Mouse (Mus musculus) forebrain, embryonic 15.5 days (tissue): ENCODE data around the gene Olfr996. TPM values are rescaled to one million over a fixed set of nuclear protein-coding genes. Genes with fewer than 3 reads are reported as not detected.
A peak's percentile ranks its signal among the peaks of the same experiment; 100 is the strongest.
"Not testable (repeated sequence)": the region's sequence is repeated elsewhere in the genome, so short reads cannot be mapped to it uniquely, and the experiment has no call there.

ENCODE experiments used
- ATAC-seq: fragments of 200-750 bp; cut with Nextera tagmentation; replicated peaks from 2 replicates; pipeline ENCODE4 v1.8.0; 2017; ENCODE audit warnings: mild to moderate bottlenecking, moderate TSS enrichment, moderate library complexity
- H3K27ac ChIP-seq: fragments of 300-500 bp; sonication (generic); replicated peaks from 2 replicates; pipeline ENCODE4 v1.5.1; 2015; ENCODE audit warnings: mild to moderate bottlenecking, inconsistent platforms
- H3K27me3 ChIP-seq: fragments of 300-500 bp; sonication (generic); 2 replicates; pipeline ENCODE4 v1.6.1; 2015; ENCODE audit warnings: inconsistent platforms
- H3K36me3 ChIP-seq: fragments of 300-500 bp; sonication (generic); 2 replicates; pipeline ENCODE4 v1.6.1; 2015; ENCODE audit warnings: mild to moderate bottlenecking, inconsistent platforms
- H3K4me1 ChIP-seq: fragments of 300-500 bp; sonication (generic); 2 replicates; pipeline ENCODE4 v1.6.1; 2015; ENCODE audit warnings: inconsistent platforms
- H3K4me2 ChIP-seq: fragments of 300-500 bp; sonication (generic); replicated peaks from 2 replicates; pipeline ENCODE4 v1.6.1; 2015; ENCODE audit warnings: mild to moderate bottlenecking, inconsistent platforms
- H3K4me3 ChIP-seq: fragments of 300-500 bp; sonication (generic); 2 replicates; pipeline ENCODE4 v1.5.1; 2015; ENCODE audit warnings: mild to moderate bottlenecking, inconsistent platforms
- H3K9ac ChIP-seq: fragments of 300-500 bp; sonication (generic); replicated peaks from 2 replicates; pipeline ENCODE4 v1.6.1; 2015; ENCODE audit warnings: mild to moderate bottlenecking, inconsistent platforms
- H3K9me3 ChIP-seq: fragments of 300-500 bp; sonication (generic); 2 replicates; pipeline ENCODE4 v1.6.1; 2016; ENCODE audit warnings: inconsistent platforms
- WGBS: fragments of 180-500 bp; shearing (Covaris S2); methylation state at CpG from one replicate; pipeline ENCODE4 v1.1.7; 2015; ENCODE audit warnings: mixed read lengths; 5-methylcytosine and 5-hydroxymethylcytosine counted together
- polyA plus RNA-seq: library from polyadenylated mRNA; unstranded; fragments of >200 nt; fragmentation: Nextera tagmentation; extraction: Ambion mirVana; gene quantifications from 2 replicates; pipeline ENCODE4 v1.2.1, GENCODE M21; 2015

Olfr996 gene
- not detected in 2 replicates for polyA plus RNA-seq

GRCm38 (mm10) chr2:85578915-85579314 is at the start of gene Olfr996:
TSS of gene Olfr996 (plus strand) at chr2:85579215.
- no peak within 1 kb of the TSS for H3K27ac ChIP-seq
- ATAC-seq, result no peak
- H3K9ac ChIP-seq, result no peak within 1 kb of the TSS
- H3K4me1 ChIP-seq, result no peaks in the 10 kb centered on the region
- H3K4me2 ChIP-seq, result no peak within 1 kb of the TSS
- H3K27me3 ChIP-seq, result no peaks in the 10 kb centered on the region
- no peak within 1 kb of the TSS for H3K4me3 ChIP-seq
- H3K9me3 ChIP-seq, result no peaks in the 10 kb centered on the region
- H3K36me3 ChIP-seq, result no peaks in the 10 kb centered on the region

GRCm38 (mm10) chr2:85532082-85532778 is 46.8 kb upstream of the Olfr996 start:
- WGBS, result 80% methylated on average over 2 of the region's 2 CpGs
- no peaks in the 10 kb centered on the region for H3K9me3 ChIP-seq
- no peaks in the 10 kb centered on the region for H3K4me1 ChIP-seq
- no peaks in the 10 kb centered on the region for H3K36me3 ChIP-seq
- H3K27me3 ChIP-seq, result no peaks in the 10 kb centered on the region
- no peak overlapping the region for H3K9ac ChIP-seq
- H3K4me3 ChIP-seq, result no peak overlapping the region
- no peak for ATAC-seq
- no peak overlapping the region for H3K4me2 ChIP-seq
- H3K27ac ChIP-seq, result no peak overlapping the region

DNA sequence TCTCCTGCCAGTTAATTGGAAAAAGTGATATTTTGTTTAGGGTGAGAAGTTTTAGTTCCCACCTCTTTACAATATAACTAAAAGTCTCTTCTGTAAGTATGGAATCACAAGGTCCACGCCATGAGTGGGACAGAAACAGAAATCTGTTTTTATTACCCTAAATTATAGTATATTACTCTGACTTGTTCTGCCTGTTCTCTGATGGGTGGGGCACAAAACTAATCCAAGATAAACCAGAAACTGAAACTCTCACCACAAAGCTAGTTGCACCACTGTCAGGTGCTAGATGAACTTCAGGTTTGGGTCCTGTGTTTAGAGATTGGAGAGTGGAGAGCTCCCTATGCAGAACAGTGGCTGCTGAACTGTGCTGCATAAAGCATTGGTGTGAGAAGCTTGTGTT is 45.1 kb upstream of the Olfr996 start:
- no peaks in the 10 kb centered on the region for H3K9me3 ChIP-seq
- no peak overlapping the region for H3K4me2 ChIP-seq
- H3K27me3 ChIP-seq, result no peaks in the 10 kb centered on the region
- no peak for ATAC-seq
- H3K4me1 ChIP-seq, result no peaks in the 10 kb centered on the region
- H3K27ac ChIP-seq, result no peak overlapping the region
- H3K36me3 ChIP-seq, result no peaks in the 10 kb centered on the region
- WGBS, result 100% methylated on average over 1 of the region's 1 CpGs
- H3K9ac ChIP-seq, result no peak overlapping the region
- H3K4me3 ChIP-seq, result no peak overlapping the region

- no peak overlapping the region for H3K4me3 ChIP-seq
- H3K4me2 ChIP-seq, result no peak overlapping the region
- no peak overlapping the region for H3K27ac ChIP-seq
- H3K36me3 ChIP-seq, result no peaks in the 10 kb centered on the region
- no peak overlapping the region for H3K9ac ChIP-seq
- ATAC-seq, result no peak
- 52% methylated on average over 1 of the region's 1 CpGs for WGBS
- H3K9me3 ChIP-seq, result no peaks in the 10 kb centered on the region
- H3K27me3 ChIP-seq, result no peaks in the 10 kb centered on the region
- no peaks in the 10 kb centered on the region for H3K4me1 ChIP-seq
Measured at GRCm38 (mm10) chr2:85554806-85555205, 24.2 kb upstream of the Olfr996 start.

DNA sequence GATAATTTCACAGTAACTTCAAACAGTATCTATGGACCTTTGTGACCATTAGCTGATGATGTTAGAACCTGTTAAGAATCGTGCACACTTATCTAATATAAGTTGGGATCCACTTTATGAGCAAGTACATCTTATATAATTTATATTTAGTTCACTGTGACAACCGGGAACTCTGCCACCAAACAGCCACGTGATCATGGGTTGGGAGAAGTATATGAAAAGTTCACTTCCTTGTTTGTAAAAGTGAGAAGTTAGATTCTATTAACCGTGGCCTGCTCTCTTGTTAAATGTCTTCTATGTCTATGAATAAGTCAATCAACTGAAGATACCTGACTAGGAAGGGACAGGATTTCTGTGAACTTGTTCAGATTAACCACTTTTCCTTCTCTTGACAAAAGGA is 18.8 kb upstream of the Olfr996 start:
- no peak overlapping the region for H3K4me3 ChIP-seq
- H3K36me3 ChIP-seq, result no peaks in the 10 kb centered on the region
- no peak for ATAC-seq
- no peaks in the 10 kb centered on the region for H3K4me1 ChIP-seq
- H3K27me3 ChIP-seq, result no peaks in the 10 kb centered on the region
- H3K9me3 ChIP-seq, result no peaks in the 10 kb centered on the region
- no peak overlapping the region for H3K27ac ChIP-seq
- WGBS, result 75% methylated on average over 4 of the region's 4 CpGs
- no peak overlapping the region for H3K4me2 ChIP-seq
- H3K9ac ChIP-seq, result no peak overlapping the region

GRCm38 (mm10) chr2:85561187-85561586 is 17.8 kb upstream of the Olfr996 start:
- WGBS, result 21% methylated on average over 4 of the region's 4 CpGs
- ATAC-seq, result peak; percentile 84
- no peak overlapping the region for H3K9ac ChIP-seq
- H3K4me3 ChIP-seq, result no peak overlapping the region
- H3K9me3 ChIP-seq, result no peaks in the 10 kb centered on the region
- H3K27ac ChIP-seq, result no peak overlapping the region
- no peaks in the 10 kb centered on the region for H3K4me1 ChIP-seq
- H3K4me2 ChIP-seq, result no peak overlapping the region
- no peaks in the 10 kb centered on the region for H3K27me3 ChIP-seq
- H3K36me3 ChIP-seq, result no peaks in the 10 kb centered on the region

DNA sequence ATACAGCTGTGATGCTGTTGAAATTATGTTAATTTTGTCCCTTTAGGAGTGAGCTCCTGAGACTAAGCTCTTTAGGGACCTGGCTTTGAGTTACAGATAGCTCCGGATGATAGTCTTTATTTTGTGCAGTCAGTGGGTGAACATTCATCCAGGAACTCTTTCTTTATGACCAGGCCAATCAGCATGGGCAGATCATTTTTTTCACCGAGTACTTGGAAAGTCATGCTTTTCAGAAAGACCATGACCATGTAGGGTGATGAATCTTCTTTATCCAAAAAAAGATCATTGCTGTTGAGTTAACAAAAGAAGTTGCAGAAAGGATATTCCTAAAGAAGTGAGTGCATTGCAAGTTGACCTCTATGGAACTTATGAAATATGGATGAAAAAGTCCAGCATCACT is 9.6 kb downstream of the Olfr996 start, which contains the start of gene Olfr998:
TSS of gene Olfr998 (plus strand) at position 301 of the 400 bp plus-strand sequence.
- not testable (repeated sequence) for H3K27me3 ChIP-seq, H3K9me3 ChIP-seq, H3K27ac ChIP-seq, H3K4me3 ChIP-seq, ATAC-seq, H3K9ac ChIP-seq, H3K36me3 ChIP-seq, H3K4me2 ChIP-seq, H3K4me1 ChIP-seq
- WGBS, result 82% methylated on average over 2 of the region's 2 CpGs

- H3K4me1 ChIP-seq, result no peaks in the 10 kb centered on the region
- no peak within 1 kb of the TSS for H3K4me3 ChIP-seq
- no peak within 1 kb of the TSS for H3K4me2 ChIP-seq
- WGBS, result 81% methylated on average over 1 of the region's 1 CpGs
- ATAC-seq, result no peak
- H3K9ac ChIP-seq, result no peak within 1 kb of the TSS
- H3K27me3 ChIP-seq, result no peaks in the 10 kb centered on the region
- H3K27ac ChIP-seq, result no peak within 1 kb of the TSS
- H3K36me3 ChIP-seq, result no peaks in the 10 kb centered on the region
- no peaks in the 10 kb centered on the region for H3K9me3 ChIP-seq
Measured at GRCm38 (mm10) chr2:85611803-85612202, 32.8 kb downstream of the Olfr996 start, which contains the start of gene Olfr1000. TSS of gene Olfr1000 (minus strand) at chr2:85611903.

Other genes with a start within 250 kb of the Olfr996 start
- gene Olfr987, start 239.9 kb upstream of the Olfr996 start, polyA plus RNA-seq, result not detected in 2 replicates
- not detected in 2 replicates for gene Olfr988, start 216.0 kb upstream of the Olfr996 start, polyA plus RNA-seq
- not detected in 2 replicates for gene Olfr992, start 169.7 kb upstream of the Olfr996 start, polyA plus RNA-seq
- gene Olfr993, start 164.3 kb upstream of the Olfr996 start, polyA plus RNA-seq, result not detected in 2 replicates
- not detected in 2 replicates for gene Olfr994, start 142.8 kb upstream of the Olfr996 start, polyA plus RNA-seq
- gene Olfr995, start 135.6 kb upstream of the Olfr996 start, polyA plus RNA-seq, result not detected in 2 replicates
- gene 4833423E24Rik, start 60.2 kb upstream of the Olfr996 start, polyA plus RNA-seq, result not detected in 2 replicates
- not detected in 2 replicates for gene Olfr998, start 9.7 kb downstream of the Olfr996 start, polyA plus RNA-seq
- not detected in 2 replicates for gene Olfr1000, start 32.7 kb downstream of the Olfr996 start, polyA plus RNA-seq
- not detected in 2 replicates for gene Olfr1002, start 71.5 kb downstream of the Olfr996 start, polyA plus RNA-seq
- not detected in 2 replicates for gene Olfr154, start 85.2 kb downstream of the Olfr996 start, polyA plus RNA-seq
- not detected in 2 replicates for gene Olfr1006, start 99.6 kb downstream of the Olfr996 start, polyA plus RNA-seq
- gene Olfr1008, start 110.2 kb downstream of the Olfr996 start, polyA plus RNA-seq, result not detected in 2 replicates
- gene Olfr1009, start 136.2 kb downstream of the Olfr996 start, polyA plus RNA-seq, result not detected in 2 replicates
- gene Olfr1012, start 183.6 kb downstream of the Olfr996 start, polyA plus RNA-seq, result not detected in 2 replicates
- gene Olfr1013, start 187.9 kb downstream of the Olfr996 start, polyA plus RNA-seq, result not detected in 2 replicates
- not detected in 2 replicates for gene Olfr1014, start 193.5 kb downstream of the Olfr996 start, polyA plus RNA-seq
- gene Olfr1015, start 202.8 kb downstream of the Olfr996 start, polyA plus RNA-seq, result not detected in 2 replicates
- gene Olfr1016, start 223.3 kb downstream of the Olfr996 start, polyA plus RNA-seq, result not detected in 2 replicates
- gene Olfr1018, start 239.3 kb downstream of the Olfr996 start, polyA plus RNA-seq, result not detected in 2 replicates